Mouse (Mus musculus): Measurements from ENCODE around the gene Lsm7. TPM values are rescaled to one million over a fixed set of nuclear protein-coding genes. Genes with fewer than 3 reads are reported as not detected.

Lsm7 gene
- polyA plus RNA-seq, 1 experiment from 2014 or later, result 344 TPM

GRCm38 (mm10) chr10:80897861-80898510 lies 43.0 kb upstream of the Lsm7 start:
- no peak for ATAC-seq (ENCODE audit: insufficient number of reproducible peaks, insufficient read depth, low FRiP score, low TSS enrichment, low read depth)
- H3K27ac ChIP-seq, result no peak overlapping the region
- WGBS, result 29% methylated on average over 41 of the region's 41 CpGs

DNA sequence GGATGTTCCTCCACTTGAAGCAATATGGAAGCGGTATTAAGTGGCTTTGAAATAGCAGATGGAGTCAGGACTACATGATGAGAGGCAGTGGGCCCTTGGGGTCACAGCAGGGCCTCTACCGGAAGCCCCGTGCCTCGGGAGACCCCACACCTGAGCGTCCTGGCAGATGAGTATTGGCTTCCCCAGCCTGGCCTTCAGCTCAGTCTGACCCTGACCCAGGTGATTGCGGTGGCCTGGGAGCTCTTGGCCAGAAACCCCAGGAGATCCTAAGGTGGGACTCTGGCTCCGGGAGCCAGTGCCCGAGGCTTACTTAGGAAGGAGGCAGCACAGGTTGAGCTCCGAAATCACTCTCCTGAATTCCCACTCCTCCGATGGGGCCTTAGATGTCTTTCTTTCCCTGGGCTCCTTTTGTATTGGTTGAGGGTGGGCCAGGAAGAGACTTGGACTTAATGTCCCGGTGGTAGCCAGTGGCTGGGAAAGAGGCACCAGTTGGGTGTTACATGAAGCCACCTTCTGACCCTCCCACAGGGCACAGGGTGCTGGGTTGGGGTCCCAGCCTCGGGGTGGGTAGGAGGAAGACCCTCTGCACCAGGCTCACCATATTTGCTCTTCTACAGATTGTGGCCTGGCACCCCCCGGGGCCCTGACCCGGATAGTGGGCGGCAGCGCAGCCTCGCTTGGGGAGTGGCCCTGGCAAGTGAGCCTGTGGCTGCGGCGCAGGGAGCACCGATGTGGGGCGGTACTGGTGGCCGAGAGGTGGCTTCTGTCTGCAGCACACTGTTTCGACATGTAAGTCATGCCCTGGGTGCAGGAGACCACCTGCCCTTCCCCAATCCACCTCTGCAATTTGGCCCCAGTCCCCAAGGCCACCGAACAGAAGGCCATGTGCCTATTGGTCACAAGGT lies 41.8 kb upstream of the Lsm7 start:
- Histone ChIP-seq H3K27ac (no peak overlapping the region), H3K4me3 (replicated peaks) (no peak overlapping the region), H3K9ac (replicated peaks) (peak overlapping the region; percentile 23; the same call in 1 of the 2 replicates), H3K27me3 (0 out of 2 replicates have a peak, but pooled peaks cover 9% of the 10 kb centered on the region), H3K9me3 (no peaks in the 10 kb centered on the region; the same call in 1 of the 2 replicates), H3K4me2 (no peak overlapping the region), H3K4me1 (replicated peaks) (peaks cover 21% of the 10 kb centered on the region), H3K36me3 (peaks cover 25% of the 10 kb centered on the region)
- no peak for ATAC-seq (ENCODE audit: insufficient number of reproducible peaks, insufficient read depth, low FRiP score, low TSS enrichment, low read depth)
- WGBS, result 71% methylated on average over 24 of the region's 24 CpGs

More at GRCm38 (mm10) chr10:80897861-80898510, 43.0 kb upstream of the Lsm7 start:
- Histone ChIP-seq H3K9me3 (no peaks in the 10 kb centered on the region), H3K9ac (replicated peaks) (no peak overlapping the region), H3K4me2 (peak overlapping the region; percentile 37), H3K4me3 (replicated peaks) (0 out of 2 replicates have a peak overlapping the region, but pooled peaks have one; percentile 7), H3K4me1 (replicated peaks) (peaks cover 21% of the 10 kb centered on the region), H3K27me3 (0 out of 2 replicates have a peak, but pooled peaks cover 9% of the 10 kb centered on the region), H3K36me3 (peaks cover 36% of the 10 kb centered on the region)

DNA sequence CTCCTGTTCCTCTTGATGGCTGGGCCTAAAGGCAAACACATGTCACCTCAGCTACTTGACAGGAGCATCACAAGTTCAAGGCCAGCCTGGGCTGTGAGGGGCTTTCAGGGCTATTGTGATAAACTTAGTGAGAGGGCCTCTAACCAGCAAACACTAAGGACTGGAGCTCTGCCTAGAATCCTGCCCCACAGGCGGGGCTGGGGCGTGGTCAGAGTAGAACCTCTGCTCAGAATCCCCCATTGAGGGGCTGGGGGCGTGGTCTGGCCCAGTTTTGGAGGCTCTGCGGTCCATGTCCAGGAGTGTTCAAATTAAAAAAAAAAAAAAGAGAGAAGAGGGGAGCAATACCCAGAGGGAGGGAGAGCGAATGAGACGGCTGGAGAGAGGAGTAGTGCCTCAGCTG lies 40.7 kb upstream of the Lsm7 start:
- WGBS, result 79% methylated on average over 6 of the region's 6 CpGs
- peaks cover 20% of the 10 kb centered on the region for H3K36me3 ChIP-seq
- H3K27me3 ChIP-seq, result peaks cover 11% of the 10 kb centered on the region; the same call in 1 of the 2 replicates
- no peak overlapping the region for H3K4me3 ChIP-seq (replicated peaks)
- H3K27ac ChIP-seq, result no peak overlapping the region
- H3K4me2 ChIP-seq, result no peak overlapping the region
- ATAC-seq (ENCODE audit: insufficient number of reproducible peaks, insufficient read depth, low FRiP score, low TSS enrichment, low read depth), result no peak
- H3K9me3 ChIP-seq, result no peaks in the 10 kb centered on the region; the same call in 1 of the 2 replicates
- no peak overlapping the region for H3K9ac ChIP-seq (replicated peaks)
- H3K4me1 ChIP-seq (replicated peaks), result peaks cover 21% of the 10 kb centered on the region

GRCm38 (mm10) chr10:80895100-80895499 lies 40.1 kb upstream of the Lsm7 start:
- 0 out of 2 replicates have a peak overlapping the region, but pooled peaks have one; percentile 18 for H3K9ac ChIP-seq (replicated peaks)
- no peaks in the 10 kb centered on the region; the same call in 1 of the 2 replicates for H3K9me3 ChIP-seq
- H3K27me3 ChIP-seq, result peaks cover 17% of the 10 kb centered on the region
- no peak for ATAC-seq (ENCODE audit: insufficient number of reproducible peaks, insufficient read depth, low FRiP score, low TSS enrichment, low read depth)
- no peak overlapping the region for H3K4me3 ChIP-seq (replicated peaks)
- H3K27ac ChIP-seq, result no peak overlapping the region
- peaks cover 20% of the 10 kb centered on the region for H3K36me3 ChIP-seq
- H3K4me1 ChIP-seq (replicated peaks), result peaks cover 21% of the 10 kb centered on the region
- 87% methylated on average over 7 of the region's 7 CpGs for WGBS
- no peak overlapping the region for H3K4me2 ChIP-seq

GRCm38 (mm10) chr10:80887181-80887580 lies 32.2 kb upstream of the Lsm7 start:
- ATAC-seq (ENCODE audit: insufficient number of reproducible peaks, insufficient read depth, low FRiP score, low TSS enrichment, low read depth), result no peak
- WGBS, result 77% methylated on average over 11 of the region's 11 CpGs

GRCm38 (mm10) chr10:80881301-80881700 lies 26.3 kb upstream of the Lsm7 start:
- H3K27ac ChIP-seq, result no peak overlapping the region
- WGBS, result 28% methylated on average over 10 of the region's 10 CpGs
- no peak for ATAC-seq (ENCODE audit: insufficient number of reproducible peaks, insufficient read depth, low FRiP score, low TSS enrichment, low read depth)
- peaks cover 7% of the 10 kb centered on the region; the same call in 1 of the 2 replicates for H3K27me3 ChIP-seq
- H3K4me1 ChIP-seq (replicated peaks), result 0 out of 2 replicates have a peak, but pooled peaks cover 2% of the 10 kb centered on the region
- no peak overlapping the region for H3K4me3 ChIP-seq (replicated peaks)
- no peak overlapping the region for H3K9ac ChIP-seq (replicated peaks)
- no peaks in the 10 kb centered on the region for H3K9me3 ChIP-seq
- no peaks in the 10 kb centered on the region for H3K36me3 ChIP-seq
- H3K4me2 ChIP-seq, result no peak overlapping the region

More at GRCm38 (mm10) chr10:80887181-80887580, 32.2 kb upstream of the Lsm7 start:
- no peaks in the 10 kb centered on the region; the same call in 1 of the 2 replicates for H3K9me3 ChIP-seq
- H3K36me3 ChIP-seq, result no peaks in the 10 kb centered on the region
- no peak overlapping the region for H3K4me2 ChIP-seq
- H3K27ac ChIP-seq, result no peak overlapping the region
- no peak overlapping the region for H3K4me3 ChIP-seq (replicated peaks)
- no peak overlapping the region for H3K9ac ChIP-seq (replicated peaks)
- no peaks in the 10 kb centered on the region for H3K4me1 ChIP-seq (replicated peaks)
- H3K27me3 ChIP-seq, result peaks cover 44% of the 10 kb centered on the region

DNA sequence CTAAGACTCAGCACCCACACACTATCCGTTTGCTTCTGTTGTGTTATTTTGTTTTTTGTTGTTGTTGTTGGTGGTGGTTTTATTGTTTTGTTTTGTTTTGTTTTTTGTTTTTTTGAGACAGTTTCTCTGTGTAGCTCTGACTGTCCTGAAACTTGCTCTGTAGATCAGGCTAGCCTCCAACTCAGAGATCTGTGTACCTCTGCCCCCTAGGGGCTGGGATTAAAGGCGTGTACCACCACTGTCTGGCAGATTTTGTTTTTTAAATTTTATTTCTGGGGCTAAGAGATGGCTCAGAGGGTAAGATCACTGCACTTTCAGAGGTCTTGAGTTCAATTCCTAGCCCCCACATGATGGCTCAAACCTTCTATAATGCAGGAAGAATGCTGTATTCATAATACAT lies 25.9 kb upstream of the Lsm7 start:
- H3K27ac ChIP-seq, result no peak overlapping the region
- H3K36me3 ChIP-seq, result no peaks in the 10 kb centered on the region
- WGBS, result 77% methylated on average over 2 of the region's 2 CpGs
- 0 out of 2 replicates have a peak, but pooled peaks cover 2% of the 10 kb centered on the region for H3K4me1 ChIP-seq (replicated peaks)
- no peak for ATAC-seq (ENCODE audit: insufficient number of reproducible peaks, insufficient read depth, low FRiP score, low TSS enrichment, low read depth)
- H3K27me3 ChIP-seq, result peaks cover 5% of the 10 kb centered on the region; the same call in 1 of the 2 replicates
- H3K9ac ChIP-seq (replicated peaks), result no peak overlapping the region
- no peaks in the 10 kb centered on the region for H3K9me3 ChIP-seq
- no peak overlapping the region for H3K4me3 ChIP-seq (replicated peaks)
- no peak overlapping the region for H3K4me2 ChIP-seq

GRCm38 (mm10) chr10:80880131-80880641 lies 25.2 kb upstream of the Lsm7 start:
- 0 out of 2 replicates have a peak, but pooled peaks cover 2% of the 10 kb centered on the region for H3K4me1 ChIP-seq (replicated peaks)
- H3K4me2 ChIP-seq, result no peak overlapping the region
- no peak for ATAC-seq (ENCODE audit: insufficient number of reproducible peaks, insufficient read depth, low FRiP score, low TSS enrichment, low read depth)
- no peaks in the 10 kb centered on the region for H3K9me3 ChIP-seq
- no peak overlapping the region for H3K4me3 ChIP-seq (replicated peaks)
- H3K36me3 ChIP-seq, result no peaks in the 10 kb centered on the region
- 0 out of 2 replicates have a peak, but pooled peaks cover 3% of the 10 kb centered on the region for H3K27me3 ChIP-seq
- 19% methylated on average over 5 of the region's 5 CpGs for WGBS
- H3K9ac ChIP-seq (replicated peaks), result no peak overlapping the region
- H3K27ac ChIP-seq, result no peak overlapping the region

GRCm38 (mm10) chr10:80876594-80876993 lies 21.6 kb upstream of the Lsm7 start:
- H3K4me3 ChIP-seq (replicated peaks), result no peak overlapping the region
- H3K9ac ChIP-seq (replicated peaks), result no peak overlapping the region
- 0 out of 2 replicates have a peak, but pooled peaks cover 3% of the 10 kb centered on the region for H3K9me3 ChIP-seq
- H3K4me2 ChIP-seq, result no peak overlapping the region
- H3K27ac ChIP-seq, result no peak overlapping the region
- 0 out of 2 replicates have a peak, but pooled peaks cover 2% of the 10 kb centered on the region for H3K4me1 ChIP-seq (replicated peaks)
- 28% methylated on average over 3 of the region's 3 CpGs for WGBS
- ATAC-seq (ENCODE audit: insufficient number of reproducible peaks, insufficient read depth, low FRiP score, low TSS enrichment, low read depth), result no peak
- H3K27me3 ChIP-seq, result peaks cover 16% of the 10 kb centered on the region
- H3K36me3 ChIP-seq, result no peaks in the 10 kb centered on the region

DNA sequence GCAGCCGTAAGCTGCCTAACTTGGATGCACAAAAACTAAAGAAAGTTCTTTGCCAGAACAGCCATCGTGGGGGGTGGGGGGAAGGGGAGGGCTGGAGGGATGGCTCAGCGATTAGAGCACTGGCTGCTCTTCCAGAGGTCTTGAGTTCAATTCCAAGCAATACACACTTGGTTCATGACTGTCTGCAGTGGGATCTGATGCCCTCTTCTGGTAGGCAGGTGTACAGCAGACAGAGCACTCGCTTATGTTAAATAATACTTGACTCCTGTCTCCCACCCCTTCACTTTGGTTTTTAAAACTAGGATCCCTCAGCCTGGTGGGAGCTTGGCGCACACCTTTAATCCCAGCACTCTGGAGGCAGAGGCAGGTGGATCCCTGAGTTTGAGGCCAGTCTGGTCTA lies 21.0 kb upstream of the Lsm7 start:
- H3K4me1 ChIP-seq (replicated peaks), result 0 out of 2 replicates have a peak, but pooled peaks cover 2% of the 10 kb centered on the region
- no peak overlapping the region for H3K9ac ChIP-seq (replicated peaks)
- H3K4me3 ChIP-seq (replicated peaks), result no peak overlapping the region
- H3K27me3 ChIP-seq, result peaks cover 20% of the 10 kb centered on the region
- no peaks in the 10 kb centered on the region for H3K36me3 ChIP-seq
- no peak overlapping the region for H3K27ac ChIP-seq
- no peak overlapping the region for H3K4me2 ChIP-seq
- no peak for ATAC-seq (ENCODE audit: insufficient number of reproducible peaks, insufficient read depth, low FRiP score, low TSS enrichment, low read depth)
- 0 out of 2 replicates have a peak, but pooled peaks cover 3% of the 10 kb centered on the region for H3K9me3 ChIP-seq
- WGBS, result 42% methylated on average over 5 of the region's 5 CpGs
